Mouse (Mus musculus) midbrain, embryonic 10.5 days (tissue): ENCODE data around the gene Olfr1100. TPM values are rescaled to one million over a fixed set of nuclear protein-coding genes. Genes with fewer than 3 reads are reported as not detected.

Experiments
- DNase-seq: peaks from one replicate; pipeline ENCODE4 v3.0.0-alpha.2; 2017; ENCODE audit warnings: low spot score
- H3K27ac ChIP-seq: fragments of 300-500 bp; sonication (generic); replicated peaks from 2 replicates; pipeline ENCODE4 v1.5.1; 2016; ENCODE audit warnings: mild to moderate bottlenecking
- H3K27me3 ChIP-seq: fragments of 300-500 bp; sonication (generic); 2 replicates; pipeline ENCODE4 v1.6.1; 2016; ENCODE audit warnings: low read depth, mild to moderate bottlenecking; ENCODE audit not compliant: poor library complexity, severe bottlenecking
- H3K36me3 ChIP-seq: fragments of 300-500 bp; sonication (generic); 2 replicates; pipeline ENCODE4 v1.6.1; 2016; ENCODE audit warnings: mild to moderate bottlenecking, moderate library complexity
- H3K4me1 ChIP-seq: fragments of 300-500 bp; sonication (generic); 2 replicates; pipeline ENCODE4 v1.6.1; 2016
- H3K4me3 ChIP-seq: fragments of 300-500 bp; sonication (generic); 2 replicates; pipeline ENCODE4 v1.5.1; 2016; ENCODE audit warnings: mild to moderate bottlenecking, moderate library complexity
- H3K9me3 ChIP-seq: fragments of 300-500 bp; sonication (generic); replicated peaks from 2 replicates; pipeline ENCODE4 v1.6.1; 2016; ENCODE audit warnings: mild to moderate bottlenecking
- WGBS: fragments of 180-500 bp; shearing (Covaris S2); methylation state at CpG from one replicate; pipeline ENCODE4 v1.1.7; 2016; 5-methylcytosine and 5-hydroxymethylcytosine counted together
- polyA plus RNA-seq: library from polyadenylated mRNA; unstranded; fragments of >200 nt; fragmentation: Nextera tagmentation; extraction: Ambion mirVana; gene quantifications from 2 replicates; pipeline ENCODE4 v1.2.1, GENCODE M21; 2016

Gene Olfr1100
- not detected in 2 replicates for polyA plus RNA-seq

GRCm38 (mm10) chr2:86979854-86980253, at the start of gene Olfr1100:
Olfr1100 (minus strand) TSS chr2:86979954.
- Histone ChIP-seq H3K4me3 (no peak within 1 kb of the TSS), H3K9me3 (no peaks in the 10 kb centered on the region), H3K4me1 (no peaks in the 10 kb centered on the region), H3K27ac (no peak within 1 kb of the TSS), H3K36me3 (no peaks in the 10 kb centered on the region), H3K27me3 (no peaks in the 10 kb centered on the region)
- no peak for DNase-seq
- 85% methylated on average over 3 of the region's 3 CpGs for WGBS

- DNase-seq = no peak
- no peaks in the 10 kb centered on the region for H3K27me3 ChIP-seq
- H3K27ac ChIP-seq = no peak within 1 kb of the TSS
- H3K9me3 ChIP-seq = no peaks in the 10 kb centered on the region
- 83% methylated on average over 1 of the region's 1 CpGs for WGBS
- no peak within 1 kb of the TSS for H3K4me3 ChIP-seq
- no peaks in the 10 kb centered on the region for H3K36me3 ChIP-seq
- no peaks in the 10 kb centered on the region for H3K4me1 ChIP-seq
Measured at GRCm38 (mm10) chr2:87026980-87027379, 47.2 kb upstream of the Olfr1100 start, which contains the start of gene Olfr1104. Olfr1104 (minus strand) TSS chr2:87027080.

- H3K4me1 ChIP-seq = no peaks in the 10 kb centered on the region
- DNase-seq = no peak
- no peaks in the 10 kb centered on the region for H3K36me3 ChIP-seq
- no peak within 1 kb of the TSS for H3K4me3 ChIP-seq
- H3K27me3 ChIP-seq = no peaks in the 10 kb centered on the region
- no peaks in the 10 kb centered on the region for H3K9me3 ChIP-seq
- H3K27ac ChIP-seq = no peak within 1 kb of the TSS
Measured at GRCm38 (mm10) chr2:86998098-86998497, 18.3 kb upstream of the Olfr1100 start, which contains the start of gene Olfr1102. Olfr1102 (plus strand) TSS chr2:86998398.

- 89% methylated on average over 3 of the region's 3 CpGs for WGBS
- no peaks in the 10 kb centered on the region for H3K4me1 ChIP-seq
- no peaks in the 10 kb centered on the region for H3K36me3 ChIP-seq
- H3K27me3 ChIP-seq = no peaks in the 10 kb centered on the region
- no peak for DNase-seq
- H3K4me3 ChIP-seq = no peak within 1 kb of the TSS
- H3K9me3 ChIP-seq = no peaks in the 10 kb centered on the region
- H3K27ac ChIP-seq = no peak within 1 kb of the TSS
Measured at GRCm38 (mm10) chr2:86991121-86991520, 11.4 kb upstream of the Olfr1100 start, which contains the start of gene Olfr1101. Olfr1101 (minus strand) TSS chr2:86991221.

GRCm38 (mm10) chr2:86960593-86960992, 19.2 kb downstream of the Olfr1100 start, which contains the start of gene Olfr1099:
Olfr1099 (minus strand) TSS chr2:86960693.
- Histone ChIP-seq H3K36me3 (no peaks in the 10 kb centered on the region), H3K27ac (no peak within 1 kb of the TSS), H3K4me3 (no peak within 1 kb of the TSS), H3K9me3 (no peaks in the 10 kb centered on the region), H3K27me3 (no peaks in the 10 kb centered on the region), H3K4me1 (no peaks in the 10 kb centered on the region)
- DNase-seq = no peak
- 91% methylated on average over 1 of the region's 1 CpGs for WGBS

GRCm38 (mm10) chr2:86926557-86926956, 53.2 kb downstream of the Olfr1100 start:
- no peak for DNase-seq
- Histone ChIP-seq H3K36me3 (no peaks in the 10 kb centered on the region), H3K4me3 (no peak overlapping the region), H3K27ac (no peak overlapping the region), H3K27me3 (no peaks in the 10 kb centered on the region), H3K9me3 (no peaks in the 10 kb centered on the region), H3K4me1 (no peaks in the 10 kb centered on the region)

Other genes with a start within 250 kb of the Olfr1100 start
- gene Olfr1089, start 246.3 kb downstream of the Olfr1100 start, polyA plus RNA-seq = not detected in 2 replicates
- not detected in 2 replicates for gene Olfr1090, start 221.0 kb downstream of the Olfr1100 start, polyA plus RNA-seq
- gene Olfr1093, start 197.5 kb downstream of the Olfr1100 start, polyA plus RNA-seq = not detected in 2 replicates
- gene Olfr141, start 169.9 kb downstream of the Olfr1100 start, polyA plus RNA-seq = not detected in 2 replicates
- not detected in 2 replicates for gene Olfr1094, start 155.3 kb downstream of the Olfr1100 start, polyA plus RNA-seq
- not detected in 2 replicates for gene Olfr1095, start 128.3 kb downstream of the Olfr1100 start, polyA plus RNA-seq
- gene Gm13723, start 105.2 kb downstream of the Olfr1100 start, polyA plus RNA-seq = not detected in 2 replicates
- gene Olfr1097, start 87.7 kb downstream of the Olfr1100 start, polyA plus RNA-seq = not detected in 2 replicates
- not detected in 2 replicates for gene Olfr1098, start 55.4 kb downstream of the Olfr1100 start, polyA plus RNA-seq
- not detected in 2 replicates for gene Olfr1099, start 19.3 kb downstream of the Olfr1100 start, polyA plus RNA-seq
- not detected in 2 replicates for gene Olfr1101, start 11.3 kb upstream of the Olfr1100 start, polyA plus RNA-seq
- gene Olfr1102, start 18.4 kb upstream of the Olfr1100 start, polyA plus RNA-seq = not detected in 2 replicates
- gene Olfr1104, start 47.1 kb upstream of the Olfr1100 start, polyA plus RNA-seq = not detected in 2 replicates
- gene Olfr1105, start 56.6 kb upstream of the Olfr1100 start, polyA plus RNA-seq = not detected in 2 replicates
- not detected in 2 replicates for gene Olfr1106, start 72.3 kb upstream of the Olfr1100 start, polyA plus RNA-seq
- gene Olfr1107, start 95.9 kb upstream of the Olfr1100 start, polyA plus RNA-seq = not detected in 2 replicates
- gene Olfr1109, start 116.1 kb upstream of the Olfr1100 start, polyA plus RNA-seq = not detected in 2 replicates
- not detected in 2 replicates for gene Olfr259, start 134.6 kb upstream of the Olfr1100 start, polyA plus RNA-seq
- not detected in 2 replicates for gene Olfr1110, start 160.3 kb upstream of the Olfr1100 start, polyA plus RNA-seq
- gene Olfr1111, start 172.7 kb upstream of the Olfr1100 start, polyA plus RNA-seq = not detected in 2 replicates
- gene Olfr1112, start 207.8 kb upstream of the Olfr1100 start, polyA plus RNA-seq = not detected in 2 replicates
- not detected in 2 replicates for gene Olfr1113, start 229.0 kb upstream of the Olfr1100 start, polyA plus RNA-seq